Mouse (Mus musculus) layer of hippocampus, adult 9-10 months (tissue): Measurements from ENCODE around the gene Gpr150.

ENCODE experiments used
- DNase-seq: peaks from one replicate; pipeline ENCODE4 v3.0.0; 2022; ENCODE audit warnings: low spot score

Gene Gpr150

DNA sequence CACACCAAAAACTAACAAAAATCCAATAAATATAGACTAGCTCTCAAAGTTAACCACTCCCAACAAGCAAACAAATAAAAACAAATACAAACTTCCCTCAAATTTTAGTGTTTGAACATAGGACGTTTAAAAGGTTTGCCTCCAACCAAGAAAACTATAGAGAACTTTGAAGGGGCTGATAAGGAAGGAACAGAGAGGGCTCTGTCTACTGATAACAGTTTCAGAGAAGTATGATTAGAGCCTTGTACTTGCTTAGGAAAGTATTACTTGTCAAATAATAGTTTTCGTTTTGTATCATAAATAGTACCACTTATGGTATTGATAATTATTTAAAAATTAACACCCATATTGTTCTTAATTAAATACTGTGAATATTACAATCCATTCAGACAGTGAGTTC, 42.3 kb downstream of the Gpr150 start:
- DNase-seq = no peak
